Mouse (Mus musculus): Measurements from ENCODE around the gene Sag. TPM values are rescaled to one million over a fixed set of nuclear protein-coding genes. Genes with fewer than 3 reads are reported as not detected.

The Sag gene
- polyA plus RNA-seq, 1 experiment from 2014 or later = 3.8 TPM

- no peaks in the 10 kb centered on the region for H3K27me3 ChIP-seq
- WGBS = 85% methylated on average over 3 of the region's 3 CpGs
- H3K36me3 ChIP-seq = peaks cover 32% of the 10 kb centered on the region
- no peaks in the 10 kb centered on the region for H3K9me3 ChIP-seq
- peaks cover 25% of the 10 kb centered on the region for H3K4me1 ChIP-seq (replicated peaks)
- no peak overlapping the region for H3K9ac ChIP-seq (replicated peaks)
- ATAC-seq (ENCODE audit: insufficient number of reproducible peaks, insufficient read depth, low FRiP score, low TSS enrichment, low read depth) = no peak
- no peak overlapping the region for H3K4me3 ChIP-seq (replicated peaks)
- no peak overlapping the region for H3K27ac ChIP-seq
- no peak overlapping the region for H3K4me2 ChIP-seq
These were observed 76.2 kb downstream of the Sag start for GRCm38 (mm10) chr1:87879494-87880325.

- no peak for ATAC-seq (ENCODE audit: insufficient number of reproducible peaks, insufficient read depth, low FRiP score, low TSS enrichment, low read depth)
- H3K27ac ChIP-seq = no peak overlapping the region
These were observed 76.8 kb downstream of the Sag start for GRCm38 (mm10) chr1:87880326-87880627.

GRCm38 (mm10) chr1:87880856-87881255 lies 77.4 kb downstream of the Sag start:
- no peaks in the 10 kb centered on the region for H3K27me3 ChIP-seq
- no peak overlapping the region for H3K4me3 ChIP-seq (replicated peaks)
- 77% methylated on average over 2 of the region's 2 CpGs for WGBS
- H3K4me2 ChIP-seq = no peak overlapping the region
- ATAC-seq (ENCODE audit: insufficient number of reproducible peaks, insufficient read depth, low FRiP score, low TSS enrichment, low read depth) = no peak
- peaks cover 25% of the 10 kb centered on the region for H3K4me1 ChIP-seq (replicated peaks)
- no peak overlapping the region for H3K9ac ChIP-seq (replicated peaks)
- H3K9me3 ChIP-seq = no peaks in the 10 kb centered on the region
- no peak overlapping the region for H3K27ac ChIP-seq
- peaks cover 41% of the 10 kb centered on the region for H3K36me3 ChIP-seq

More at GRCm38 (mm10) chr1:87880326-87880627, 76.8 kb downstream of the Sag start:
- WGBS = 89% methylated on average over 6 of the region's 6 CpGs
- Histone ChIP-seq H3K9me3 (no peaks in the 10 kb centered on the region), H3K4me2 (no peak overlapping the region), H3K9ac (replicated peaks) (no peak overlapping the region), H3K4me3 (replicated peaks) (no peak overlapping the region), H3K36me3 (peaks cover 37% of the 10 kb centered on the region), H3K27me3 (no peaks in the 10 kb centered on the region), H3K4me1 (replicated peaks) (peaks cover 25% of the 10 kb centered on the region)

GRCm38 (mm10) chr1:87881726-87882125 lies 78.2 kb downstream of the Sag start:
- no peak overlapping the region for H3K9ac ChIP-seq (replicated peaks)
- H3K4me1 ChIP-seq (replicated peaks) = peaks cover 25% of the 10 kb centered on the region
- no peaks in the 10 kb centered on the region for H3K9me3 ChIP-seq
- 76% methylated on average over 4 of the region's 4 CpGs for WGBS
- no peaks in the 10 kb centered on the region for H3K27me3 ChIP-seq
- H3K27ac ChIP-seq = no peak overlapping the region
- H3K36me3 ChIP-seq = peaks cover 41% of the 10 kb centered on the region
- H3K4me2 ChIP-seq = no peak overlapping the region
- H3K4me3 ChIP-seq (replicated peaks) = no peak overlapping the region
- no peak for ATAC-seq (ENCODE audit: insufficient number of reproducible peaks, insufficient read depth, low FRiP score, low TSS enrichment, low read depth)

DNA sequence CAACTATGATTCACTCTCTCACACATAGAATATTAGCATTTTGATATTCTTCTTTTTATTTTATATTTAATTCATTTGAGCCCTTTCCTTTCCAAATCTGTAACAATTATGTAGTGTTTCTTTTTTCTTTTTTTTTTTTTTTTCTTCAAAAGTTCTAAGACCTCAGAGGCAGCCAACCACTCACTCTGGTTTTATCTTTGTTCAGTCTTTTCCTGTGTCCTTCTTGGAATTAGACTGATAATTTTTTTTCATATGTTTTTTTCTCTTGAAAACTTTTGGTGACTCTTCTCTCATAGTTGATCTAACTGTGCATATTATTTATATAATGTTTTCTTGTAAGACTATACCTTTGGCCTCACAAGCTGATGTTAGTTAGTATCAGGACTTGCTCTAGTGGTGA lies 79.1 kb downstream of the Sag start:
- Histone ChIP-seq H3K4me2 (no peak overlapping the region), H3K4me3 (replicated peaks) (no peak overlapping the region), H3K27ac (no peak overlapping the region), H3K4me1 (replicated peaks) (peaks cover 18% of the 10 kb centered on the region), H3K9me3 (no peaks in the 10 kb centered on the region), H3K27me3 (no peaks in the 10 kb centered on the region), H3K9ac (replicated peaks) (no peak overlapping the region), H3K36me3 (peaks cover 41% of the 10 kb centered on the region)
- no peak for ATAC-seq (ENCODE audit: insufficient number of reproducible peaks, insufficient read depth, low FRiP score, low TSS enrichment, low read depth)

GRCm38 (mm10) chr1:87890960-87891359 lies 87.5 kb downstream of the Sag start:
- no peaks in the 10 kb centered on the region for H3K27me3 ChIP-seq
- H3K4me2 ChIP-seq = no peak overlapping the region
- peaks cover 6% of the 10 kb centered on the region; the same call in 1 of the 2 replicates for H3K36me3 ChIP-seq
- no peak overlapping the region for H3K27ac ChIP-seq
- no peak overlapping the region for H3K9ac ChIP-seq (replicated peaks)
- WGBS = 59% methylated on average over 1 of the region's 1 CpGs
- no peak for ATAC-seq (ENCODE audit: insufficient number of reproducible peaks, insufficient read depth, low FRiP score, low TSS enrichment, low read depth)
- H3K9me3 ChIP-seq = no peaks in the 10 kb centered on the region
- no peaks in the 10 kb centered on the region for H3K4me1 ChIP-seq (replicated peaks)
- no peak overlapping the region for H3K4me3 ChIP-seq (replicated peaks)

DNA sequence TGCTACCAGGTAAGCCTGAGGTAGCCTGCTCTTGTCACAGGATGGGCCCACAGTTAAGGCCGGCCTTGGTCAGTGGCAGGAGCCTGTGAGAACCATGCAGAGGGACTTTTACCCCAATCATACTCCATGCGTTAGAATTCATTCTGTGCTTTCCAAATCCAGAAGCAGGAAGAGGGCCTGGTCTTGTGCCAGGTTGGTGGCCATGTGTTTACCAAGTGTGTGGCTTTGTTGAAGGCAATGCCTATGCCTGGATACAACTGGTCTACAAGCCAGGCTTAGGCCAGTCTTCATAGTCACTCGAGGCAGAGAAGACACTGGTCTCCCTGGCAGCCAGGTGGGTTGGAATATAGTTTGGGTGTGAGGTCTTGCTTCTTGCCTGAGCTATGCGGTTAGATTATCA lies 88.2 kb downstream of the Sag start:
- H3K4me3 ChIP-seq (replicated peaks) = no peak overlapping the region
- no peaks in the 10 kb centered on the region for H3K9me3 ChIP-seq
- no peak for ATAC-seq (ENCODE audit: insufficient number of reproducible peaks, insufficient read depth, low FRiP score, low TSS enrichment, low read depth)
- WGBS = 88% methylated on average over 4 of the region's 4 CpGs
- no peaks in the 10 kb centered on the region for H3K27me3 ChIP-seq
- H3K9ac ChIP-seq (replicated peaks) = no peak overlapping the region
- no peak overlapping the region for H3K27ac ChIP-seq
- peaks cover 6% of the 10 kb centered on the region; the same call in 1 of the 2 replicates for H3K36me3 ChIP-seq
- no peaks in the 10 kb centered on the region for H3K4me1 ChIP-seq (replicated peaks)
- no peak overlapping the region for H3K4me2 ChIP-seq

GRCm38 (mm10) chr1:87892499-87892898 lies 89.0 kb downstream of the Sag start:
- ATAC-seq (ENCODE audit: insufficient number of reproducible peaks, insufficient read depth, low FRiP score, low TSS enrichment, low read depth) = no peak
- WGBS = 86% methylated on average over 2 of the region's 2 CpGs
- H3K27me3 ChIP-seq = no peaks in the 10 kb centered on the region

GRCm38 (mm10) chr1:87893414-87893813 lies 89.9 kb downstream of the Sag start:
- Histone ChIP-seq H3K9me3 (no peaks in the 10 kb centered on the region), H3K4me3 (replicated peaks) (no peak overlapping the region), H3K27ac (no peak overlapping the region), H3K36me3 (peaks cover 6% of the 10 kb centered on the region; the same call in 1 of the 2 replicates), H3K9ac (replicated peaks) (no peak overlapping the region), H3K27me3 (no peaks in the 10 kb centered on the region), H3K4me2 (no peak overlapping the region), H3K4me1 (replicated peaks) (no peaks in the 10 kb centered on the region)
- whole genome bisulfite sequencing = 89% methylated on average over 4 of the region's 4 CpGs
- ATAC-seq (ENCODE audit: insufficient number of reproducible peaks, insufficient read depth, low FRiP score, low TSS enrichment, low read depth) = no peak

More at GRCm38 (mm10) chr1:87892499-87892898, 89.0 kb downstream of the Sag start:
- Histone ChIP-seq H3K4me1 (replicated peaks) (no peaks in the 10 kb centered on the region), H3K27ac (no peak overlapping the region), H3K4me3 (replicated peaks) (no peak overlapping the region), H3K9ac (replicated peaks) (no peak overlapping the region), H3K4me2 (no peak overlapping the region), H3K36me3 (peaks cover 6% of the 10 kb centered on the region; the same call in 1 of the 2 replicates), H3K9me3 (no peaks in the 10 kb centered on the region)

Other genes with a start within 250 kb of the Sag start
- gene Ngef, start 229.8 kb upstream of the Sag start, polyA plus RNA-seq (2016; fragmentation: Nextera tagmentation; extraction: Ambion mirVana) = 0.21 and 0.24 TPM in 2 replicates
- gene Inpp5d, start 183.4 kb upstream of the Sag start, polyA plus RNA-seq (2016; fragmentation: Nextera tagmentation; extraction: Ambion mirVana) = 3.6 and 3.9 TPM in 2 replicates
- gene Atg16l1, start 47.8 kb upstream of the Sag start, polyA plus RNA-seq (2016; fragmentation: Nextera tagmentation; extraction: Ambion mirVana) = 39.8 and 40.8 TPM in 2 replicates
- 44.6 and 45.8 TPM in 2 replicates for gene Dgkd, start 49.6 kb downstream of the Sag start, polyA plus RNA-seq (2016; fragmentation: Nextera tagmentation; extraction: Ambion mirVana)
- 53.4 and 57.8 TPM in 2 replicates for gene Usp40, start 204.9 kb downstream of the Sag start, polyA plus RNA-seq (2016; fragmentation: Nextera tagmentation; extraction: Ambion mirVana)